Mouse (Mus musculus) lung, postnatal 0 days (tissue): ENCODE results near the gene Ripor1. TPM values are rescaled to one million over a fixed set of nuclear protein-coding genes. Genes with fewer than 3 reads are reported as not detected.
"Not testable (repeated sequence)": the region's sequence is repeated elsewhere in the genome, so short reads cannot be mapped to it uniquely, and the experiment has no call there.

Experiments used
- ATAC-seq: fragments of 200-750 bp; cut with Nextera tagmentation; 2 replicates; pipeline ENCODE4 v1.8.0; 2017; ENCODE audit warnings: moderate library complexity
- DNase-seq: peaks from one replicate; pipeline ENCODE4 v3.0.0-alpha.2; 2016; ENCODE audit warnings: low spot score
- H3K27ac ChIP-seq: fragments of 300-500 bp; sonication (generic); 2 replicates; pipeline ENCODE4 v1.5.1; 2014; ENCODE audit warnings: antibody characterized with exemption, mild to moderate bottlenecking, low read length, mixed read lengths
- H3K27me3 ChIP-seq: fragments of 300-500 bp; sonication (generic); replicated peaks from 2 replicates; pipeline ENCODE4 v1.6.1; 2014; ENCODE audit warnings: low read length, mixed read lengths; ENCODE audit not compliant: insufficient read depth
- H3K36me3 ChIP-seq: fragments of 300-500 bp; sonication (generic); 2 replicates; pipeline ENCODE4 v1.6.1; 2014; ENCODE audit warnings: low read length, mixed read lengths; ENCODE audit not compliant: insufficient read depth
- H3K4me1 ChIP-seq: fragments of 300-500 bp; sonication (generic); 2 replicates; pipeline ENCODE4 v1.6.1; 2014; ENCODE audit warnings: antibody characterized with exemption, low read depth, low read length, mixed read lengths; ENCODE audit not compliant: insufficient read depth
- H3K4me2 ChIP-seq: fragments of 300-500 bp; sonication (generic); replicated peaks from 2 replicates; pipeline ENCODE4 v1.6.1; 2014; ENCODE audit warnings: low read depth, mild to moderate bottlenecking, low read length, moderate library complexity, mixed read lengths
- H3K4me3 ChIP-seq: fragments of 300-500 bp; sonication (generic); 2 replicates; pipeline ENCODE4 v1.5.1; 2014; ENCODE audit warnings: low read depth, low read length
- H3K9ac ChIP-seq: fragments of 300-500 bp; sonication (generic); replicated peaks from 2 replicates; pipeline ENCODE4 v1.6.1; 2014; ENCODE audit warnings: low read depth, mild to moderate bottlenecking
- H3K9me3 ChIP-seq: fragments of 300-500 bp; sonication (generic); 2 replicates; pipeline ENCODE4 v1.6.1; 2016; ENCODE audit warnings: low read length, mixed read lengths
- CTCF ChIP-seq: IDR thresholded peaks from 2 replicates; pipeline ENCODE4 v1.5.1; 2016; ENCODE audit warnings: antibody characterized with exemption, mild to moderate bottlenecking
- EP300 ChIP-seq: IDR thresholded peaks from 2 replicates; pipeline ENCODE4 v1.6.1; 2016; ENCODE audit warnings: antibody characterized with exemption, mild to moderate bottlenecking, control low read depth
- WGBS: fragments of 180-500 bp; shearing (Covaris S2); extraction: QIAGEN DNeasy Blood & Tissue Kit; methylation state at CpG from one replicate; pipeline ENCODE4 v1.1.7; 2014; 5-methylcytosine and 5-hydroxymethylcytosine counted together
- polyA plus RNA-seq: library from polyadenylated mRNA; unstranded; fragments of >200 nt; fragmentation: Nextera tagmentation; extraction: Ambion mirVana; gene quantifications from 2 replicates; pipeline ENCODE4 v1.2.1, GENCODE M21; 2015

The Ripor1 gene
- polyA plus RNA-seq, 1 experiment from 2014 or later, result 28.5 TPM

- Histone ChIP-seq H3K4me1 (no peaks in the 10 kb centered on the region), H3K27ac (no peak overlapping the region), H3K9ac (no peak overlapping the region), H3K9me3 (no peaks in the 10 kb centered on the region), H3K4me3 (no peak overlapping the region), H3K36me3 (no peaks in the 10 kb centered on the region), H3K4me2 (no peak overlapping the region), H3K27me3 (no peaks in the 10 kb centered on the region)
- ATAC-seq (no peak), DNase-seq (peak; percentile 16)
- 58% methylated on average over 2 of the region's 2 CpGs for WGBS
- TF ChIP-seq CTCF, result no peak
- no peak for TF ChIP-seq EP300
Measured at GRCm38 (mm10) chr8:105592431-105592830, 12.6 kb upstream of the Ripor1 start.

- H3K4me2 ChIP-seq, result no peak overlapping the region; the same call in 1 of the 2 replicates
- H3K9ac ChIP-seq, result no peak overlapping the region
- no peaks in the 10 kb centered on the region for H3K36me3 ChIP-seq
- H3K4me3 ChIP-seq, result no peak overlapping the region
- 14% methylated on average over 15 of the region's 15 CpGs for WGBS
- no peaks in the 10 kb centered on the region for H3K4me1 ChIP-seq
- H3K9me3 ChIP-seq, result no peaks in the 10 kb centered on the region
- no peaks in the 10 kb centered on the region for H3K27me3 ChIP-seq
- TF ChIP-seq CTCF (no peak), EP300 (no peak)
- peak overlapping the region; percentile 59; the same call in 1 of the 2 replicates for H3K27ac ChIP-seq
- DNase-seq, result peak; percentile 51
- ATAC-seq, result no peak
Measured at GRCm38 (mm10) chr8:105593859-105594258, 11.2 kb upstream of the Ripor1 start.

DNA sequence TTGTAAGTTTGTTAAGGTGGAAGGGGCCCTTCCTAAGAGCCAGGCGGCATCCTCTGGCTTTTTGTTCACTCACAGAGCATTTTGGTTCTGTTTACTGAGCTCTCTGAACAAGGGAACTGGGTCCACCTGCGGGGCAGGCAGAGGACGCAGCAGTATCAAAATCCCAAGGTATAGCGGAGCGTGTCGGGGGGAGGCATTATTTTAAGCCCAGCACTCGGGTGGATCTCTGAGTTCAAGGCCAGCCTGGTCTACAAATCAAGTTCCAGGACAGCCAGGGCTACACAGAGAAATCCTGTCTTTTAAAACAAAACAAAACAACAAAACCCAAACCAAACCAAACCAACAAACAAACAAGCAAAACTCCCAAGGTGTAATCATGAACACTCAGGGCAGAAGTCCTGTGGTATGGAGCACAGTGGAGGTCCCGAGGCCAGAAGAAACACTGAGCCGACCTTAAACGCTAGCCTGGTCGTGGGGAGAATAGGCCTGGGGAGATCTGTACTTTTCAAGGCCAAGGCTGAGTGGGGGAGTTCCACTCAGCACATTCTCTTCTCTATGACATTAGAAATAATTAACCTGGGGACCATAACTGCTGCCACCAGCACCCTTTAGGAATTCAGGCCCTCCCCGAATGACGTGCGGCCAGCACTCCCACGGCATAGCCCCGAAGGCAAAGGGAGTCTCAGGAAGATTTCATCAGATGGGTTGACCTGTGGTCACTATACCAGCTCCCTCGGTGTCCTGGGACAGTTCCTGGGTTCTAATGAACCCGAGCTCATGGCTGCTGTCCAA is 10.4 kb upstream of the Ripor1 start:
- H3K27ac ChIP-seq, result no peak overlapping the region
- TF ChIP-seq EP300 (no peak), CTCF (no peak)
- H3K4me1 ChIP-seq, result no peaks in the 10 kb centered on the region
- no peak overlapping the region for H3K4me2 ChIP-seq
- no peaks in the 10 kb centered on the region for H3K9me3 ChIP-seq
- H3K27me3 ChIP-seq, result no peaks in the 10 kb centered on the region
- WGBS, result 54% methylated on average over 18 of the region's 18 CpGs
- DNase-seq, result peak; percentile 44
- ATAC-seq, result no peak
- H3K36me3 ChIP-seq, result no peaks in the 10 kb centered on the region
- H3K4me3 ChIP-seq, result no peak overlapping the region
- no peak overlapping the region for H3K9ac ChIP-seq

- Histone ChIP-seq H3K4me3 (peak overlapping the region; percentile 15), H3K27ac (peak overlapping the region; percentile 73), H3K4me1 (no peaks in the 10 kb centered on the region), H3K9ac (0 out of 2 replicates have a peak overlapping the region, but pooled peaks have one; percentile 6), H3K36me3 (no peaks in the 10 kb centered on the region), H3K9me3 (no peaks in the 10 kb centered on the region), H3K27me3 (no peaks in the 10 kb centered on the region), H3K4me2 (peak overlapping the region; percentile 65)
- WGBS, result 4% methylated on average over 14 of the region's 14 CpGs
- DNase-seq, result peak; percentile 86
- ATAC-seq, result peak; percentile 94
- TF ChIP-seq CTCF, result peak; percentile 84
- TF ChIP-seq EP300, result peak; percentile 88
Measured at GRCm38 (mm10) chr8:105596362-105597034, 8.6 kb upstream of the Ripor1 start.

GRCm38 (mm10) chr8:105598777-105599176 is 6.3 kb upstream of the Ripor1 start:
- no peaks in the 10 kb centered on the region for H3K4me1 ChIP-seq
- TF ChIP-seq CTCF (no peak), EP300 (no peak)
- H3K36me3 ChIP-seq, result no peaks in the 10 kb centered on the region
- H3K4me3 ChIP-seq, result no peak overlapping the region
- H3K4me2 ChIP-seq, result no peak overlapping the region
- H3K9ac ChIP-seq, result no peak overlapping the region
- no peaks in the 10 kb centered on the region for H3K9me3 ChIP-seq
- ATAC-seq (no peak), DNase-seq (no peak)
- WGBS, result 83% methylated on average over 6 of the region's 6 CpGs
- H3K27me3 ChIP-seq, result no peaks in the 10 kb centered on the region
- H3K27ac ChIP-seq, result no peak overlapping the region

- WGBS, result 71% methylated on average over 5 of the region's 5 CpGs
- H3K4me2 ChIP-seq, result no peak overlapping the region
- no peaks in the 10 kb centered on the region for H3K27me3 ChIP-seq
- DNase-seq (no peak), ATAC-seq (no peak)
- 0 out of 2 replicates have a peak, but pooled peaks cover 4% of the 10 kb centered on the region for H3K4me1 ChIP-seq
- no peaks in the 10 kb centered on the region for H3K36me3 ChIP-seq
- TF ChIP-seq EP300 (no peak), CTCF (no peak)
- H3K4me3 ChIP-seq, result no peak overlapping the region
- no peaks in the 10 kb centered on the region for H3K9me3 ChIP-seq
- H3K9ac ChIP-seq, result no peak overlapping the region
- H3K27ac ChIP-seq, result no peak overlapping the region
Measured at GRCm38 (mm10) chr8:105601301-105601700, 3.8 kb upstream of the Ripor1 start.

DNA sequence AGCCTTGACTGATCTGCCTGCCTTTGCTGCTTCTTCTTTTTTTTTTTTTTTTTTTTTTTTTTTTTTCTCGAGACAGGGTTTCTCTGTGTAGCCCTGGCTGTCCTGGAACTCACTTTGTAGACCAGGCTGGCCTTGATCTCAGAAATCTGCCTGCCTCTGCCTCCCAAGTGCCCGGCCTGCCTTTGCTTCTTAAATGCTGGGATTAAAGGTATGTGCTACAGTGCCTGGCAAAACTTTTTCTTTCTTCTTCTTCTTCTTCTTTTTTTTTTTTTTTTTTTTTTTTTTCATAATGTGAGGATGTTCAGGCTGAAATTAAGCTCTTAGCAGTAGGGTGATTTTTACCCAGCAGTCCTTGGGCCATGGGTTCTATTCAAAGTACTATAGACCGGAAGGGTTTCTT is 2.5 kb upstream of the Ripor1 start:
- not testable (repeated sequence) for DNase-seq
- 75% methylated on average over 3 of the region's 3 CpGs for WGBS

More for the DNA sequence above, 2.5 kb upstream of the Ripor1 start:
- ATAC-seq, H3K4me3 ChIP-seq, H3K9ac ChIP-seq, H3K27me3 ChIP-seq, H3K9me3 ChIP-seq, H3K27ac ChIP-seq, H3K4me1 ChIP-seq, H3K4me2 ChIP-seq, H3K36me3 ChIP-seq: not testable (repeated sequence)
